Mouse (Mus musculus): ENCODE data around the gene Zscan20.

Gene Zscan20

GRCm38 (mm10) chr4:128613326-128613725 is 3.4 kb upstream of the Zscan20 start:
- peak; percentile 83 for DNase-seq (ENCODE audit: low read depth)

GRCm38 (mm10) chr4:128611726-128612125 is 1.8 kb upstream of the Zscan20 start:
- peak; percentile 34 for DNase-seq (ENCODE audit: low read depth)

GRCm38 (mm10) chr4:128610706-128611105 is 808 bp upstream of the Zscan20 start:
- no peak for DNase-seq (ENCODE audit: low read depth)

GRCm38 (mm10) chr4:128609276-128609924 is 498 bp downstream of the Zscan20 start:
- no peak for DNase-seq (ENCODE audit: low read depth)

- no peak for DNase-seq (ENCODE audit: low read depth)
Measured at GRCm38 (mm10) chr4:128607661-128608060, 2.2 kb downstream of the Zscan20 start.

GRCm38 (mm10) chr4:128606586-128606985 is 3.3 kb downstream of the Zscan20 start:
- no peak for DNase-seq (ENCODE audit: low read depth)

GRCm38 (mm10) chr4:128597801-128598560 is 11.9 kb downstream of the Zscan20 start:
- no peak for DNase-seq (ENCODE audit: low read depth)

GRCm38 (mm10) chr4:128594062-128594461 is 15.8 kb downstream of the Zscan20 start:
- peak; percentile 78 for DNase-seq (ENCODE audit: low read depth)

GRCm38 (mm10) chr4:128593286-128593685 is 16.6 kb downstream of the Zscan20 start:
- DNase-seq (ENCODE audit: low read depth), result no peak

GRCm38 (mm10) chr4:128579182-128579581 is 30.7 kb downstream of the Zscan20 start:
- peak; percentile 53 for DNase-seq (ENCODE audit: low read depth)

- DNase-seq (ENCODE audit: low read depth), result no peak
Measured at GRCm38 (mm10) chr4:128575811-128576210, 34.1 kb downstream of the Zscan20 start.

GRCm38 (mm10) chr4:128560327-128560726 is 49.6 kb downstream of the Zscan20 start:
- peak; percentile 7 for DNase-seq (ENCODE audit: low read depth)

GRCm38 (mm10) chr4:128554198-128554597 is 55.7 kb downstream of the Zscan20 start:
- no peak for DNase-seq (ENCODE audit: low read depth)

- no peak for DNase-seq (ENCODE audit: low read depth)
Measured at GRCm38 (mm10) chr4:128550756-128551155, 59.1 kb downstream of the Zscan20 start.

- DNase-seq (ENCODE audit: low read depth), result peak; percentile 66
Measured at GRCm38 (mm10) chr4:128543956-128544486, 65.9 kb downstream of the Zscan20 start.

- peak; percentile 51 for DNase-seq (ENCODE audit: low read depth)
Measured at GRCm38 (mm10) chr4:128543378-128543777, 66.5 kb downstream of the Zscan20 start.
